Mouse (Mus musculus) forebrain, embryonic 13.5 days (tissue): ENCODE data around the gene Tmprss6. TPM values are rescaled to one million over a fixed set of nuclear protein-coding genes. Genes with fewer than 3 reads are reported as not detected.
A peak's percentile ranks its signal among the peaks of the same experiment; 100 is the strongest.

Experiments
- ATAC-seq: fragments of 200-750 bp; cut with Nextera tagmentation; 2 replicates; pipeline ENCODE4 v1.8.0; 2017
- H3K27ac ChIP-seq: fragments of 300-500 bp; sonication (generic); 2 replicates; pipeline ENCODE4 v1.5.1; 2015; ENCODE audit warnings: inconsistent platforms, mild to moderate bottlenecking, moderate library complexity
- H3K27me3 ChIP-seq: fragments of 300-500 bp; sonication (generic); 2 replicates; pipeline ENCODE4 v1.6.1; 2015; ENCODE audit warnings: mild to moderate bottlenecking, inconsistent platforms
- H3K36me3 ChIP-seq: fragments of 300-500 bp; sonication (generic); 2 replicates; pipeline ENCODE4 v1.6.1; 2015; ENCODE audit warnings: mild to moderate bottlenecking, inconsistent platforms; ENCODE audit not compliant: poor library complexity, severe bottlenecking
- H3K4me1 ChIP-seq: fragments of 300-500 bp; sonication (generic); 2 replicates; pipeline ENCODE4 v1.6.1; 2015; ENCODE audit warnings: inconsistent platforms
- H3K4me2 ChIP-seq: fragments of 300-500 bp; sonication (generic); 2 replicates; pipeline ENCODE4 v1.6.1; 2015; ENCODE audit warnings: inconsistent platforms, mild to moderate bottlenecking, moderate library complexity
- H3K4me3 ChIP-seq: fragments of 300-500 bp; sonication (generic); 2 replicates; pipeline ENCODE4 v1.5.1; 2015; ENCODE audit warnings: mild to moderate bottlenecking, inconsistent platforms
- H3K9ac ChIP-seq: fragments of 300-500 bp; sonication (generic); 2 replicates; pipeline ENCODE4 v1.6.1; 2015; ENCODE audit warnings: mild to moderate bottlenecking, inconsistent platforms
- H3K9me3 ChIP-seq: fragments of 300-500 bp; sonication (generic); replicated peaks from 2 replicates; pipeline ENCODE4 v1.6.1; 2016; ENCODE audit warnings: inconsistent platforms
- WGBS: fragments of 180-500 bp; shearing (Covaris S2); methylation state at CpG from one replicate; pipeline ENCODE4 v1.1.7; 2015; 5-methylcytosine and 5-hydroxymethylcytosine counted together
- polyA plus RNA-seq: library from polyadenylated mRNA; unstranded; fragments of >200 nt; fragmentation: Nextera tagmentation; extraction: Ambion mirVana; gene quantifications from 2 replicates; pipeline ENCODE4 v1.2.1, GENCODE M21; 2015

Tmprss6 gene
- polyA plus RNA-seq: 0.49 TPM in 1 of 2 replicates, not detected in the other

DNA sequence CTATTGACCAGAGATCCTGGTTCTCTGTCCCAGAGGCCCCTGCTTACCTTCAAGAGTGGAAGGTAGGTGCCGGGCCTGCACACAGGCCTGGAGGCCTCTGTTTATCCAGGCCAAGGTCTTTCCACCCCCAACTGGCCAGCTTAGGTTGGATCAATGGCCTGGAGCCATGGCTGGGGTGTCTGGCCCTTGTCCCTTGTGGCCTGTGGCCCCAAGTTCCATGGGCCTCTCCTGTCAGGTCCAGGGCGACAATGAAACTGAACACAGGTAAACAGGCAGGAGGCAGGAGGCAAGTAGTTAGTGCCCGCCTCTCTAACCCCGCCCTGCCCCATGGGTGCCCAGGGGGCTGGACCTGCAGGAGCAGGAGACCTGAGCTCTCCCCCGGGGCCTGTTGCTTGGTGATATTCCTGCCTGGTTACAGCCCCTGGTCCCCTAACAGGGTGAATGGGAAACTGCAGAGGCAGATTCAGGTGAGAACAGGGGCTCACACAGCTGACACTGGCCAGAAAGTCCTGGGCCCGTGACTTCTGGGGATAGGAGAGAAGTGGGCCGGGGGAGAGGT lies at the start of gene Tmprss6:
TSS of gene Tmprss6 (minus strand) at position 256 of the 559 bp plus-strand sequence.
- WGBS: 73% methylated on average over 7 of the region's 7 CpGs
- Histone ChIP-seq H3K4me2 (no peak within 1 kb of the TSS), H3K36me3 (no peaks in the 10 kb centered on the region), H3K27me3 (no peaks in the 10 kb centered on the region), H3K4me3 (no peak within 1 kb of the TSS), H3K27ac (no peak within 1 kb of the TSS), H3K9ac (no peak within 1 kb of the TSS), H3K4me1 (no peaks in the 10 kb centered on the region), H3K9me3 (no peaks in the 10 kb centered on the region)
- no peak for ATAC-seq

DNA sequence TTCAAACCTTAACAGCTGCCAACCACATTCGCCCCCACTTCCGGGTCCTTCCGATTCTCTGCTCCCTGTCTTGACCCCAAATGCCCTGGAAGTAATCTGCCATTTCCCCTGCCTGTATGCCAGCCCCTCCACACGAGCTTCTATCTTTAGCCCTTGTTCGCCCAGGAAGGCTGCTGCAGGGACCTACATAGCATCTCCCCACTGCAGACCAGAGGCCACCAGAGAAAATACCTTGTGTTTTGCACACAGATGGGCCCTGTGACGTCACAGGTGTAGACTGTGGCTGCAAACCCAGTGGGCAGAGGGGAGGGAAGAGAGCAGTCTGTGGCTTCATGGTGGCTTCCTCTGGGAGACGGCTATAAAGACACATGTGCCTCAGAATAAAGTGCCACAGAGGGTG lies 49.8 kb upstream of the Tmprss6 start:
- no peaks in the 10 kb centered on the region for H3K36me3 ChIP-seq
- 73% methylated on average over 7 of the region's 7 CpGs for WGBS
- 0 out of 2 replicates have a peak, but pooled peaks cover 3% of the 10 kb centered on the region for H3K4me1 ChIP-seq
- no peak overlapping the region for H3K27ac ChIP-seq
- no peaks in the 10 kb centered on the region for H3K9me3 ChIP-seq
- no peak overlapping the region for H3K4me2 ChIP-seq
- H3K9ac ChIP-seq: no peak overlapping the region
- H3K27me3 ChIP-seq: no peaks in the 10 kb centered on the region
- H3K4me3 ChIP-seq: no peak overlapping the region
- no peak for ATAC-seq

DNA sequence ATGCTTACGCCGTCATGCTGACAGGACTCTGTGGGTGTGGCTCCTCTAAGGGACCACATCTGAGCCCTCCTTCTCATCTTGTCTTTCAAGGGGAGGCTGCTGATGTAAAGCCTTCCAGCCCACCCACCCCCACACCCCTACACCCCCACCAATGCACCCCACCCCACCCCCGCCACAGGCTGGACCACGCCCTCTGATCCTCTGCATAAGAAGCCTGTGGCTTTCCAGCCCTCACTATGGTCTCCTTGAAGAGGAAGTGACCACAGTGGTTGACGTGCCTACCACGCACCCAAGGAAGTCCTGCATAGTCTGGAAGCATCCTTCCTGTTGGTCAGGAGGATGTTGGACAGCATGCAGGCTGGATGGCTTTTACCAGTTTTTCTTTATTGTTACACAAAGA lies 47.3 kb upstream of the Tmprss6 start:
- H3K27me3 ChIP-seq: no peaks in the 10 kb centered on the region
- H3K27ac ChIP-seq: no peak overlapping the region; the same call in 1 of the 2 replicates
- H3K9ac ChIP-seq: no peak overlapping the region
- ATAC-seq: no peak
- no peak overlapping the region for H3K4me2 ChIP-seq
- 89% methylated on average over 5 of the region's 6 CpGs for WGBS
- no peaks in the 10 kb centered on the region for H3K9me3 ChIP-seq
- 0 out of 2 replicates have a peak, but pooled peaks cover 3% of the 10 kb centered on the region for H3K4me1 ChIP-seq
- no peaks in the 10 kb centered on the region for H3K36me3 ChIP-seq
- H3K4me3 ChIP-seq: no peak overlapping the region

DNA sequence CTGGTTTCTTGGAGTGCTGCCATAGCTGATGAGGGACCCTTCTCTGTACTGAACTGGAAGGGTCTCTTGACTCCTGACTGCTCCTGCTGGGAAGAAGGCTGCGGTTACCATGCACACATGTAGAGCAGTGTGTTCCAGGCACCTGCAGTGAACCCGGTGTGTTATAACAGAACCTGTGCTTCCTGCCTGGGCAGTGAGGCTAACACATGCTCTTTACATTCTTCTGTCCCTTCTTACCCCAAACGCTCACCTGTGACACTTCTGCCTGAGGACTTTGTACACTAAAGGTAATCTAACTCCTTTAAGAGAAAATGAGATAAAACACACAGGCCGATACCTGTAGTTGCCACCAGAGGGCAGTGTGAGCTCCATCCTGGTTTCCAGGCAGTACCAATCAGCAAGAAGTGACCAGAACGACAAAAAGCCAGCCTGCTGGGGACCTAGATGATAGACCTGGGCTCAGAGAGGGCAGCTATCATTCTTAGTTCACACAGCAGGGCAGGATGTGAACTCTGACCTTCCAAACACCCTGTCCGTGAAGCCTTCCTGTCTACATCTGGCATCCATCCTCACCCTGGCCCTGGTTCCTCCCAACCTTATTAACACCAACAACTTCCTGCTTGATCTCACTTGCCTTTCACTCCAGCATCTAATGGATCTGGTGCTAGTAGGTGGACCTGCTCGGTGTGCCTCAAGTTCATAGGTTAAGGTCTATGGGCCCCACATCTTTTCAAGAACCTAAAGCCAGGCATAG lies 46.1 kb upstream of the Tmprss6 start:
- H3K36me3 ChIP-seq: no peaks in the 10 kb centered on the region
- no peak overlapping the region for H3K4me2 ChIP-seq
- H3K9me3 ChIP-seq: no peaks in the 10 kb centered on the region
- H3K4me1 ChIP-seq: peaks cover 12% of the 10 kb centered on the region
- H3K4me3 ChIP-seq: no peak overlapping the region
- H3K27me3 ChIP-seq: no peaks in the 10 kb centered on the region
- H3K27ac ChIP-seq: no peak overlapping the region
- 34% methylated on average over 7 of the region's 7 CpGs for WGBS
- H3K9ac ChIP-seq: no peak overlapping the region; the same call in 1 of the 2 replicates
- peak; percentile 59; the same call in 1 of the 2 replicates for ATAC-seq

- 86% methylated on average over 14 of the region's 14 CpGs for WGBS
- no peak overlapping the region for H3K4me3 ChIP-seq
- H3K9me3 ChIP-seq: no peaks in the 10 kb centered on the region
- no peaks in the 10 kb centered on the region for H3K27me3 ChIP-seq
- H3K36me3 ChIP-seq: no peaks in the 10 kb centered on the region
- H3K27ac ChIP-seq: no peak overlapping the region
- no peak overlapping the region for H3K9ac ChIP-seq
- no peak for ATAC-seq
- peaks cover 17% of the 10 kb centered on the region for H3K4me1 ChIP-seq
- no peak overlapping the region for H3K4me2 ChIP-seq
Measured at GRCm38 (mm10) chr15:78513019-78513418, 44.6 kb upstream of the Tmprss6 start.

DNA sequence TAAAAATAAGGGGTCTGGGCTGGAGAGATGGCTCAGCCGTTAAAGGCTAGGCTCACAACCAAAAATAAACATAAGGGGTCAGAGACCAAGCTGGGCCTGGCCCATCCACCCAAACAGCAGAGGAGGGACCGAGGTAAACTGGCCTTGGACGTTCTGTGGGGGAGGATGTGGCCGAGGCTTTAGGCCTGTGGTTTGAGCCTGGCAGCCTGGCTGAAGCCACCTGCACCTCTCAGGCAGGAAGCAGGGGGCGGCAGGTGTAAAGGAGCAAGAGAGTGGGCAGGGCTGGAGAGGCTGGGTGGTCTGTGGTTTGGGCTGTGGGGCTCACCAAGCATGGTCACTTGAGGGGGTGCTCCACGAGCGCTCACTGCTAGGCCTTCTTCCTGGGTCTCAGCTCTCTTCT lies 43.5 kb upstream of the Tmprss6 start:
- no peak overlapping the region for H3K4me2 ChIP-seq
- no peaks in the 10 kb centered on the region for H3K9me3 ChIP-seq
- no peak overlapping the region for H3K4me3 ChIP-seq
- H3K27me3 ChIP-seq: no peaks in the 10 kb centered on the region
- no peak overlapping the region for H3K27ac ChIP-seq
- H3K36me3 ChIP-seq: no peaks in the 10 kb centered on the region
- H3K4me1 ChIP-seq: peaks cover 17% of the 10 kb centered on the region
- WGBS: 91% methylated on average over 7 of the region's 7 CpGs
- ATAC-seq: no peak
- no peak overlapping the region for H3K9ac ChIP-seq

GRCm38 (mm10) chr15:78510736-78511135 lies 42.3 kb upstream of the Tmprss6 start:
- Histone ChIP-seq H3K4me3 (no peak overlapping the region), H3K27ac (no peak overlapping the region), H3K4me2 (no peak overlapping the region), H3K36me3 (no peaks in the 10 kb centered on the region), H3K4me1 (peaks cover 17% of the 10 kb centered on the region), H3K9ac (no peak overlapping the region), H3K9me3 (no peaks in the 10 kb centered on the region), H3K27me3 (no peaks in the 10 kb centered on the region)
- 89% methylated on average over 6 of the region's 6 CpGs for WGBS
- no peak for ATAC-seq

- WGBS: 72% methylated on average over 8 of the region's 8 CpGs
- H3K9ac ChIP-seq: no peak overlapping the region
- no peaks in the 10 kb centered on the region for H3K9me3 ChIP-seq
- H3K36me3 ChIP-seq: no peaks in the 10 kb centered on the region
- peaks cover 15% of the 10 kb centered on the region for H3K4me1 ChIP-seq
- no peak overlapping the region for H3K27ac ChIP-seq
- no peak overlapping the region for H3K4me2 ChIP-seq
- no peak overlapping the region for H3K4me3 ChIP-seq
- no peaks in the 10 kb centered on the region for H3K27me3 ChIP-seq
- ATAC-seq: no peak
Measured at GRCm38 (mm10) chr15:78510121-78510576, 41.7 kb upstream of the Tmprss6 start.

- 44% methylated on average over 12 of the region's 12 CpGs for WGBS
- no peak overlapping the region for H3K27ac ChIP-seq
- no peak for ATAC-seq
- H3K9me3 ChIP-seq: no peaks in the 10 kb centered on the region; the same call in 1 of the 2 replicates
- no peak overlapping the region for H3K4me3 ChIP-seq
- H3K9ac ChIP-seq: no peak overlapping the region
- peaks cover 14% of the 10 kb centered on the region for H3K4me1 ChIP-seq
- H3K36me3 ChIP-seq: no peaks in the 10 kb centered on the region
- no peaks in the 10 kb centered on the region for H3K27me3 ChIP-seq
- H3K4me2 ChIP-seq: no peak overlapping the region
Measured at GRCm38 (mm10) chr15:78509297-78509899, 41.0 kb upstream of the Tmprss6 start.

GRCm38 (mm10) chr15:78508443-78508842 lies 40.0 kb upstream of the Tmprss6 start:
- peaks cover 14% of the 10 kb centered on the region for H3K4me1 ChIP-seq
- no peak overlapping the region for H3K9ac ChIP-seq
- H3K9me3 ChIP-seq: no peaks in the 10 kb centered on the region; the same call in 1 of the 2 replicates
- WGBS: 50% methylated on average over 7 of the region's 7 CpGs
- H3K27ac ChIP-seq: no peak overlapping the region
- H3K4me3 ChIP-seq: no peak overlapping the region
- no peaks in the 10 kb centered on the region for H3K36me3 ChIP-seq
- H3K27me3 ChIP-seq: no peaks in the 10 kb centered on the region
- no peak for ATAC-seq
- H3K4me2 ChIP-seq: no peak overlapping the region

DNA sequence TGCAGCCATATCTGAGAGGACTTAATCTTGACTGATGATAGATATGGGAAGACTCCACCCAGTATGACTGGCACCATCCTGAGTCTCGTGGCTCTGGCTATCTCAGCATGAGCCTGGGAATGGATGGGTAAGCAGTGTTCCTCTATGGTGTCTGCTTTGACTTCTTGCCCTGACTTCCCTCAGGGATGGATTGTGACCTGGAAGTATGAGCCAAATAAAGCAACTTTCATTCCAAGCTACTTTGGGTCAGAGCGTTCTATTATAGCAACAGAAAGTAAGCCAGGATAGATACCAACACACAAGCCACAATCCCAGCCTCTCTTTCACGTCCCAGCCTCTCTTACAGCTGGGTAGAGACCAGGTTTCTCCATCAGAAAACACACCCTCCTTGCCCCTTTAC lies 37.1 kb upstream of the Tmprss6 start:
- WGBS: 82% methylated on average over 3 of the region's 3 CpGs
- Histone ChIP-seq H3K9ac (no peak overlapping the region), H3K4me3 (no peak overlapping the region), H3K27ac (no peak overlapping the region), H3K36me3 (no peaks in the 10 kb centered on the region), H3K4me2 (no peak overlapping the region), H3K27me3 (no peaks in the 10 kb centered on the region), H3K9me3 (no peaks in the 10 kb centered on the region; the same call in 1 of the 2 replicates), H3K4me1 (peaks cover 14% of the 10 kb centered on the region)
- no peak for ATAC-seq

DNA sequence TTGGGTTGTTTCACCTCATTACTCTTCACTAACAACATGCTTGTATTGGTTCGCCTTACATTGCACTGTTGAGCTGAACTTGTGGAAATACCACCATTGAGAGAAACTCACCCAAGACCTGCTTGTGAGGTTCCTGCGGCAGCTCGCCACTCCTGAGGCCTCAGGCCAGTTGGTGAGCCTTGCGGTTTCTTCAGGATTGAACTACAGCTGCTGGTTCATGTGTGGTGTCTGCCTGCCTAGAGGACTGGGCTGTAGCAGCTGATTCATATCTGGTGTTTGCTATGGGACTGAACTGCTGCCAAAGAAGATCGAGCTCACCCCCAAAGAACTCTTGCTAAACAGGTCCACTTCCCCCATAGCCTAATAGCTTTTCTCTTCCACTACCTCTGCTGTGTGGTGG lies 36.4 kb upstream of the Tmprss6 start:
- ATAC-seq: no peak
- Histone ChIP-seq H3K4me2 (no peak overlapping the region), H3K36me3 (no peaks in the 10 kb centered on the region), H3K27me3 (no peaks in the 10 kb centered on the region), H3K9ac (no peak overlapping the region), H3K9me3 (no peaks in the 10 kb centered on the region; the same call in 1 of the 2 replicates), H3K27ac (no peak overlapping the region), H3K4me1 (peaks cover 7% of the 10 kb centered on the region), H3K4me3 (no peak overlapping the region)
- 92% methylated on average over 5 of the region's 5 CpGs for WGBS
